Mouse (Mus musculus): ENCODE measurements around the gene Dtnbp1.

Gene Dtnbp1

DNA sequence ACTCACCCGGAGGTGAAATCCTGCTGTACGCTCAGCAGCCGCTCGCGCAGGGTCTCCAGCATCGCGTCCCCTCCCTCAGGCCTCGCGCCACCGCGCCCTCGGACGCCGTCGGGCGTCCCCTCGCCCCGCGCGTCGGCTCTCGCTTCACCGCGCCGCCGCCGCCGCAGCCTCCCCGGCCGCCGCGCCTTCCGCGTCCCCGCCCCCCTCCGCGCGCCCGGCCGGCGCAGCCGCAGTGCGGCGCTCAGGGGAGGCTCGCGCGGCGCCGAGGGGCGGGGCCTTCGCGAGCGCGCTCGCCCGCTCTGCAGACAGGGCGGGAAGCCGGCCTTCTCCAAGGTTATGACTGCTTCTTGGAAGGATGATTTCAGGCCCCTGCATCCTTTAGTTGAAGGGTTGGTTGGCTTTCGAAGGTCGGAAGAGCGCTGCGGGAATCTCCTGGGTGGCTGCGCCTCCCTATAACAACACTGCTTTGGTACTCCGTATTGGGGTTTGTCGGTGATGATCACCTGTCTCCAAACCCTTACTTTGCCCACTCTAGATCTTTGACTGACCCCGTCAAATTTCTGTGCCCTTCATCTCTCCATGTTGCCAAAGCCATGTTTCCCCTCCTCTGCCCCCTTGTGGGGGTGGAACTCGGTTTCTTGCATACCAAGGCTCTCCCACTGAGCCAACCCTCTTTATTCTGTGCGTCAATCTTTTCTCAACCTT, at the start of gene Dtnbp1:
Dtnbp1 (minus strand) TSS at position 237 of the 705 bp plus-strand sequence.
- DNase-seq: peak; percentile 81

GRCm38 (mm10) chr13:45049261-45050020, 47.5 kb upstream of the Dtnbp1 start:
- DNase-seq: no peak

GRCm38 (mm10) chr13:45043466-45043865, 41.5 kb upstream of the Dtnbp1 start:
- no peak for DNase-seq

DNA sequence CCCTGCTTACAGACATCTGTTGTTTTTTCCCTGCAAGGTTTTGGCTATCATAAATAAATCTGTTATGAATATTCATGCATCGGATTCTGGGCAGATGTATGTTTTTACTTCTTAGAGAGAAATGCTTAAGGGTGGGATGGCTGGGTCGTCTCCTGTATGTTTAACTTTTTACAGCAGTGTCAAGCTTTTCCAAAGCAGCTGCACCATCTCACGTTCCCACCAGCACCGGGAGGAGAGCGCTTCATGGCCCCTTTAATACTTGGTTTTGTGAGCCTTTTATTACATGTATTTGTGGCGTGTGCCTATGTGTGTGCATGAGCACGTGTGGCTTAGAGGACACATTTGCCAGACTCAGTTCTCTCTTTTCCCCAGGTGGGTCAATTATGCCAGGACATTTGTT, 38.8 kb upstream of the Dtnbp1 start:
- no peak for DNase-seq

DNA sequence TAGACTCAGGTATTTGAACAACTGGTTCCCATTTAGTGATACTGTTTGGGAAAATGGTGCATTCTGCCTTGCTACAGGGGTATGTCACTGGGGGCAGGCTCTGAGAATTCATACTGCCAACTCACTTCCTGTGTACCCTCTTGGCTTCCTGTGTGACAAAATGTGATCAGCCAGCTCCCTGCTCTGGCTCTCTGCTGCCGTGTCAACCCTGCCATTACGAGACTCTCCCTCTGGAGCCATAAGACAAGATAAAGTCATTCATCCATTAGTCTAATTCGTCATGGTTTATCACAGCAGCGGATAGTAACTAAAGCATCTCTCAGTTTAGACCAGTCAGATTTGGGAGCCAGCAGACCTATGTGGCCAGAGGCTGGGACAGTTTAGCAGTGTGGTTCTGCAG, 38.2 kb upstream of the Dtnbp1 start:
- no peak for DNase-seq

DNA sequence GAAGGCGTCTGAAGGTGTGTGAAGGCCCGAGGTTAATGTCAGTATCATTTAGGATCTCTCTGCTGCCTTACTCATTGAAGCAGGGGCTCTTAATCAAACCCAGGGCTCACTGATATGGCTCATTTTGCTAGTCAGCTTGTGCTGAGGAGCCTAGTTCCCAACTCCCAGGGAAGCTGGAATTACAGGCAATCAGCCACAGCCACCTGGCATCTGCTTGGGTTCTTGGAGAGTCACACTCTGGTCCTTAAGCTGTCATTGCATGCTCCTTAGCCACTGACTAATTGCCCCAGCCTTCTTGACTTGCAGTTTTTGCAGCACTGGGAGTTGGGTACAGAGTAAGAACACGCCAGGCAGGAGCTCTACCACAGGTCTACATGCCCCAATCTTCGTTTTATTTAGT, 34.5 kb upstream of the Dtnbp1 start:
- no peak for DNase-seq

DNA sequence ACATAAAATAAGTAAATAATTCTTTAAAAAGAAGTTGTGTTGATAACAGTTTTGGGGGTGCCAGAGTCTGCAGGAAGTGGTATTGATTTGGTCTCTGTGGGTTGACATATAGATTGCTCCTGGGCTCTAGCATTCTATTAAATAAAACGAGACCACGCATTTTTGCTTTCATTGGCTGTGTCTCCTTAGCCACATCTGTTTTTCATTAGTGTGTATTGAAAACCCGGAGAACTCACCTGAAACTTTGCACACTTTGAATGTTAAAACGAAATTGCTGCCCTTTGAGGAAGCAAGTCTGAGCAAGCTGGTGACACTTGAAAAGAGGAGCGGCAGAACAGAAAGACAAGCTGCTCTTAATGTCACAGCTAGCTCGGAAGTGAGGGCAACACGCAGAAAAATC, 32.8 kb upstream of the Dtnbp1 start:
- no peak for DNase-seq

DNA sequence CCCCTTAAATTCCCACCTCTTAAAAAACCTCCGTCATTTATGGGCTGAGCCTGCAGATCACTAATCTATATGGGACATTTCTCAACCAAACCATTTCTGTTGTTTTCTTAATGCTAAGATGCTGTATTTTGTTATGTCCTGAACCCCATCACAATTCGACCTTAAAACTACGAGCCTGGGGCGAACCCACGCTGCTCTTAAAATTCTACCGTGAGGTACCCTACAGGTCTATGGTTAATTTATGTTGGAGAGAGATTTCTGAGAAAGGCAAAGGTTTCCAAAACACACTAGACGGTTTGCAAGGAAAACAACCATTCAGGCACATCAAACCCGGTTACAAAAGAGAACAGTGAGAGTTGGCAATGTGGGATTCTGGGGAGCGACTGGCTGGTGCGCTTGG, 31.4 kb upstream of the Dtnbp1 start:
- no peak for DNase-seq

DNA sequence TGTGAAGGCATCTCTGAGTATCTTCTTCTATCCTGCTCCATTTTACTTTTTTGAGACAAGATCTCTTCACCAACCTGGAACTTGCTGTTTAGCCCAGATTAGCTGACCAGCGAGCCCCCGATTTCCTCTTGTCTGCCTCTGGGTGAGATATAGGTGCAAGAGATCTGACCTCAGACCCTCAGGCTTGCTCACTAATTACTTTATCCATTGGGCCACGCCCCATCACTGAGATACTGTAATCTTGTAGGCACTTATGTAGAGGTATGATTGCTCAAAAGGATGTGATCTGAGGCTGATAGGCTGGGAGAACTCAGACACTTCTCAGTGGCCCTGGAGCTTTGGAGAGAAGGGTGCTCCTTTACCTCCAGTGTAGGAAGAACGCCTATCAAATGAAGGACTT, 30.5 kb upstream of the Dtnbp1 start:
- no peak for DNase-seq

DNA sequence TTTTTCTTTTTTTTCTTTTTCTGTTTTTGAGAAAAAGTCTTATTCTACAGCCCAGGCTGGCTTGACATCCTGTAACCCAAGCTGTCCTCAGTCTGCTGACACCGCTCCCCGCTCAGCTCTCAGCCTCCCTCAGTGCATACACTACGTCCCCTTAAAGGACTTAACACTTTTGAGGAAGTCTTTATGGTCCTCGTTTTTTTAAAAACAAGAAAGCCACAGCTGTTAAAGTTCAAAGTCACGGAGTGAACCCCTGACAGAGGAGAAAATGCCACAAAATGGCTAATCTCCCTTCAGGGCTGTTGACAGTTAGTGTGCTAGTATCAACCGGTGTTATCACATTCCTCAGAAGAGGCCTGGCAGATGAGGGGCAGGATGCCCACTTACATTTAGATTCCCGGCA, 29.8 kb upstream of the Dtnbp1 start:
- DNase-seq: no peak

GRCm38 (mm10) chr13:45031314-45031713, 29.4 kb upstream of the Dtnbp1 start:
- no peak for DNase-seq

DNA sequence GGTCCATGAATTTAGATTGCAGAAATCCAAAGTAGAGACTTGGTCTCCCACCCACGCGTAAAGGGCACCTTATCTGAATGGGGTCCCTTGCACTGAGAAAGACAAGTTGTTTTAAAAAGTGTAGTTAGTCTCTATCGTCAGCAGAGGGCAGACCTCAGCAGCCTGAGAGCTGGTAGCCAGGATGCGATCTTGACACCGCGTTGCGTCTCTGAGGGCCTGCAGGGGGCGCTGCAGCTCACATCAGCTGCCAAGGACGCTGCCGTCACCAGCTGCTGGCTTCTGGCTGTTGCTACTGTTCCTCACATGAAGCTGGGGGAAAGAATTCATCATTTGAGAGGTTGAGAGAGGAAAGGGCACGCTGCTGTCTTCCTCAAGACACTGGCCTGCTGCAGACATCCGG, 28.9 kb upstream of the Dtnbp1 start:
- DNase-seq: peak; percentile 86

GRCm38 (mm10) chr13:45029791-45030190, 27.8 kb upstream of the Dtnbp1 start:
- DNase-seq: no peak

DNA sequence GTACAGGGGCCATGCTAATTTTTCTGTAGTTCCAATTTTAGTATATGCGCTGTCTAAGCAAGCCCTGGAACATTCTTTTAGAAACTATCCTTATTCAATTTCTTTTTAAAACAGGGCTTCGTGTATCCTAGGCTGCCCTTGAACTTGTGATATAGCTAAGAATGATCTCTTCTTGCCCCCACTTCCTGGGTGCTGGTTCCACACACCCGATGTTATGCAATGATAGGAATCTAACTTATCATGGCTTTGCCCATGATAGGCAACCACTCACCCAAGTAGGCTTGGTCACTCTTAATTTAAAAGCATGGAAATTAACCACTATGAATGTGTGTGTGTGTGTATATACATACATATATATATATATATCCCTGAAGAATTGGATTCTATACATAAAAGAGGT, 24.3 kb upstream of the Dtnbp1 start:
- DNase-seq: no peak

DNA sequence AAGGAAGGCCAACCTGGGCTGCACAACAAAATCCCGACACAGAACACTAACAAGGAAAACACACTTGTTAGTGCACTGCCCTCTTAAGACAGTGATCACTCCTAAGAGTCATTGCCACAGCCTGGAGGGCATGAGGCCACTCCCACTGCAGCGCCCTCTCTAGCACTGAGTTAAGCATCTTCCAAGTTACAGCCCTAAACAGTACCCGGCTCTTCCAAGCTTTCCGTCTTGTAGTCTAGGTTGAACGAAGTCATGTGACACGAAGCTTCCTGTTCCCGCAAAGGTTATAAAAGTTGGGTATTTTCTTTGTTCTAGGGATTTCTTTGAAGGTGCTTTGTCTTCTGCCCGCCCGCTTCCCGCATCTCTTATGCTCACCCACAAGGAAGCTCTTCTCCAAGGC, 22.9 kb upstream of the Dtnbp1 start:
- DNase-seq: no peak

GRCm38 (mm10) chr13:45023356-45024150, 21.6 kb upstream of the Dtnbp1 start:
- DNase-seq: no peak

GRCm38 (mm10) chr13:45008150-45008549, 6.2 kb upstream of the Dtnbp1 start:
- DNase-seq: peak; percentile 54

GRCm38 (mm10) chr13:45007726-45008125, 5.8 kb upstream of the Dtnbp1 start:
- DNase-seq: no peak

DNA sequence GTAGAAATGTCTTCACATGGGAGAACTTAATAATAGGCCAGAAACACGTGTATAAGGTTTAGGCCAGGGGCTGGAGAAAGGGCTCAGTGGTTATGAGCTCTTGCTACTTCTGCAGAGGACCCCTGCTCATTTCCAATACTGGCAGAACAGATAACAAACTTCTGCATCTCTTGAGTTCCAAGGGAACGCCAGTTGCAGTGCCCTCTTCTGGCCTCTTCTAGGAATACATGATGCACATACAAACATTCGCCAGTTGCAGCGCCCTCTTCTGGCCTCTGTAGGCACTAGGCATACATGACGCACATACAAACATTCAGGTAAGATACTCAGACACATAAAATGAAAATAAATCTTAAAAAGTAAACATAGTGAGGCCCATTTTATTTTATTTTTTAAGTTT, 4.5 kb upstream of the Dtnbp1 start:
- no peak for DNase-seq

GRCm38 (mm10) chr13:45005861-45006260, 3.9 kb upstream of the Dtnbp1 start:
- DNase-seq: peak; percentile 49

- DNase-seq: no peak
Observed at GRCm38 (mm10) chr13:45004987-45005592, 3.1 kb upstream of the Dtnbp1 start.

DNA sequence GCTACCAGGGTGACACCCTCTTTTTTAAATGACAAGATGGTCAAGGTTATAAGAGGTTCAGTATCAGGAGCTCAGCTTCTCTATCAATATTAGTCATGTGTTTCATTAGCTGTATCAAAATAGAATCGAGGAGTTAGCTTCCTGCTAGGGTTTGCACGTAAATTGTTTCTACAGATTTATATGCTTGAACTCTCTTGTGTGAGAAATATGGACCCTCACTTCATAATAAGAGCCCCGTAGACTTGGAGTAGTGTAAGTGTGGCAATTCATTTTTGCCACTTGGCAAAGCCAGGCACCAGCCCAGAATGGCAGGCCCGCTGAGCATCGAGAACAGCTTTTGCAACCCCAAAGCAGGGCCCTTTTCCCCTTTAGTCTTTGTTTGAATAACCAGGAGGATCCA, 1.1 kb upstream of the Dtnbp1 start:
- DNase-seq: no peak

- DNase-seq: peak; percentile 86
Observed at GRCm38 (mm10) chr13:45001228-45001910, 578 bp downstream of the Dtnbp1 start.

Data from kidney, adult 18-20 months (tissue).